Mouse (Mus musculus): ENCODE measurements at regions not wholly inside any gene's neighbourhood (a gene's known extent, or its start where the extent isn't known, plus 50 kb on each side); places are given as distances from the start of the nearest gene placed in this dataset.

- WGBS = 78% methylated on average over 3 of the region's 3 CpGs
- DNase-seq (ENCODE audit: low spot score) (no peak), ATAC-seq (no peak)
- Histone ChIP-seq H3K4me2 (ENCODE audit: low read depth, low read length) (no peak overlapping the region), H3K9ac (replicated peaks; ENCODE audit: low read length) (no peak overlapping the region), H3K9me3 (ENCODE audit: low read length) (no peaks in the 10 kb centered on the region), H3K4me1 (ENCODE audit: insufficient read depth, low read length) (no peaks in the 10 kb centered on the region), H3K27me3 (ENCODE audit: insufficient read depth, low read length) (no peaks in the 10 kb centered on the region), H3K36me3 (ENCODE audit: insufficient read depth, low read length) (no peaks in the 10 kb centered on the region), H3K27ac (no peak overlapping the region), H3K4me3 (ENCODE audit: low read length) (no peak overlapping the region)
- TF ChIP-seq CTCF (IDR thresholded peaks at IDR 0.05; ENCODE audit: low read depth) = no peak
Observed at GRCm38 (mm10) chr12:45125866-45126265, 51.4 kb upstream of the Stxbp6 start.
